Mouse (Mus musculus) R1 (cell line): ENCODE results near the gene Fosl1.

Source experiments
- DNase-seq: peaks from one replicate; pipeline ENCODE4 v3.0.0-alpha.2; 2018; ENCODE audit warnings: low read depth, low spot score

Gene Fosl1

GRCm38 (mm10) chr19:5481398-5481797 lies 34.1 kb downstream of the Fosl1 start:
- no peak for DNase-seq

DNA sequence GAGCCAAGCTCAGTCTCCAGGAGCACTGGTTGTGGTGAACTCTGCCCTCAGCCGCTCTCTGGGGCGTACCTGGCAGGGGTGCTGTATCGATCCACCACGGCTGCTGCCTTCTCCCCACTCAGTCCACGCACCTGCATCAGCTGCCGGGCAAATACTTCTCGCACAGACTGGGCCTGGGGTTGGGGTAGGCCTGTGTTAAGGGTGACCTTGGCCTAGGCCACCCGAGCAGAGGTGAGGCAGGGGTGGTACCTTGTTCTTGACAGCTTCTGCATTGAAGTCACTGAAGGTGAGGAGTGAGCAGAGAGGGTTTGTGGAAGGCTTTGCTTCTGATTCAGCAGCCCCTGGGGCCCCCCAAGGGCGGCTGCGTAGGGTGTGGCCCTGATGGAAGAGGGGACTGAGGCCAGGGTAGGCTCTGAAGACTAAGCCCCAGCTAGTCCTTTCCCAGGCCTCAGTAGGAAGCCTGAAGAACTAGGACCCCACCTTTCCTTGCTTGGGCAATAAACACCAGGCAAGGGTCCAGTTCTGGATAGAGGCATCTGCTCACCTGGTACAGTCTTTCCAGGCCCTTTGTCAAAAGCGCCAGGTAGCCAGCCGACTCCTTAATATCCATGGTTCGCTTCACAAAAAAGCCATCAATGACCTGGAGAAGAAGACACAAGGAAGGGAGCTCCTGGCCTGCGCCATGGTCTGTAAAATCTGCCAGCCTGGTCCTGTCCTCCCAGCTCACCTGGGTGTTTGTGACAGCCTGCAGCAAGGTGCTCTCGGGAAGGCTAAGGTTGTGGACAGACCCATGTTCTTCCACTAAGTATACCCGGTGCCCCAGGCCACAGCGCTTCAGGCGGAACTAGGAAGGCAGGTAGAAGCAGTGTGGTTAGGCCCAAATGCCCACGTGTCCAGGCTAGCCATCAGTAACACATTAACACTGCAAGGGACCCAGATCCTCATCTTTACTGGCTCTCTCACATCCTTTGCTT lies 36.3 kb downstream of the Fosl1 start:
- DNase-seq: no peak

DNA sequence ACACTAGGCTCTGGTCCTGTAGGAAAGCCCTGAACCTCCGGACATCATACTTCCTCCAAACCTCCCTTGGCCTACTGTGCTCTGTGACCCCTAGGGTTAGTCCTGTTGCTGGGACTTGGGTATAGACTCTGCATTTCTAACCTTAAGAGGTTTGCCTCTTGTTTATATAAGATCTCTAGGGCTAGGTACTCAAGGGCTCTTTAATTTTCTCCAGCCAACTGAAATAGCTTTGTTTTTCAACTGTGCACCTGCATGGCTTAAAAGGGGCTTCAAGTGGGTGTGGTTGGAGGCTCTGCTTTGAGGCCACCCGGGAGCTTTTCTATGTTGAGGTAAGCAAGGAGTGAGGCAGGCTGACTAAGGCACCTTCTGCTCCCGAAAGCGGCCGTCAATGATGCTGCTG lies 37.1 kb downstream of the Fosl1 start:
- no peak for DNase-seq

DNA sequence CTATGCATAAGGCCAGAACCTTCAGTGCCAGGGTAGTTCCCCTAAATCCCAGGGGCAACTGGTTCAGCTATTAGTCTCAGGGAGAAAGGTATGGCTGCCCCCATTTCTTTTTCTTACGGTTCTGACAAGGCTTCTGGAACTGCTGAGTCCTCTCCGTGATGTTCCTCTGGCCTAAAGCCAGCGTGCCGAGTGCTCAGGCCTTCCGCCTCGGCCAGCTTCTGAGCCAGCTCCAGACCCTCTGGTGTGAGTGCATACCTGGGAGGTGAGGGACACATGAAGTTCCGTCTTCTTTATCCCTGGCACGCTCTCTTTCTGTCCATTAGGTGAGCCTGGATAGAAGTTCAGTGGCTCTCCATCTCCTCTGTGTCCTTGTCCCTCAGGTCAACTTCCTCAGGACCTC lies 38.0 kb downstream of the Fosl1 start:
- no peak for DNase-seq

GRCm38 (mm10) chr19:5485821-5486220 lies 38.5 kb downstream of the Fosl1 start:
- DNase-seq: no peak

GRCm38 (mm10) chr19:5486286-5486685 lies 38.9 kb downstream of the Fosl1 start:
- no peak for DNase-seq

DNA sequence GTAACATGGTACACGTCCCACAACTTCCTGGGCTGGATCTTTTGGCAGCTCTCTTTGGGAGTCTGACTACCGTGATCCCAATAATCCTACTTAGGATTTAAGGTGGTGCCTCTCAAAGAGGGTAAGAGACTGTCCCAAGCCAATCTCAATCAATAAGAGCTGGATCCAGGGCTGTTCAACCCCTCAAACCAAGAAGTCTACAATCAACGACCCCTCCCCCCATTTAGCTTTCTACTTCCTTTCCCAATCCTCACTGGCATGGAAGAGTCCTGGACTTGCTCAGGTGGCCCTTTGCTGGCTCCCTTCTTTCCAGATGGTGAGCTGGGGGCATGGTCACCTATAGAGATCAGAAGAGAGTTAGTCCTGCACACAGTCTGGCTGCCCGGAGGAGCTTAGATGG lies 39.4 kb downstream of the Fosl1 start:
- DNase-seq: no peak

- DNase-seq: peak; percentile 98
These were observed 40.6 kb downstream of the Fosl1 start, which contains the start of gene Mus81 for GRCm38 (mm10) chr19:5487768-5488550. Gene Mus81, minus strand, starts transcription at chr19:5488402.

- peak; percentile 100 for DNase-seq
These were observed 41.7 kb downstream of the Fosl1 start for GRCm38 (mm10) chr19:5488878-5489571.

- peak; percentile 19 for DNase-seq
These were observed 42.4 kb downstream of the Fosl1 start for GRCm38 (mm10) chr19:5489721-5490120.

GRCm38 (mm10) chr19:5490313-5490897 lies 43.1 kb downstream of the Fosl1 start, which contains the start of gene Cfl1:
Gene Cfl1, plus strand, starts transcription at chr19:5490455.
- peak; percentile 97 for DNase-seq

DNA sequence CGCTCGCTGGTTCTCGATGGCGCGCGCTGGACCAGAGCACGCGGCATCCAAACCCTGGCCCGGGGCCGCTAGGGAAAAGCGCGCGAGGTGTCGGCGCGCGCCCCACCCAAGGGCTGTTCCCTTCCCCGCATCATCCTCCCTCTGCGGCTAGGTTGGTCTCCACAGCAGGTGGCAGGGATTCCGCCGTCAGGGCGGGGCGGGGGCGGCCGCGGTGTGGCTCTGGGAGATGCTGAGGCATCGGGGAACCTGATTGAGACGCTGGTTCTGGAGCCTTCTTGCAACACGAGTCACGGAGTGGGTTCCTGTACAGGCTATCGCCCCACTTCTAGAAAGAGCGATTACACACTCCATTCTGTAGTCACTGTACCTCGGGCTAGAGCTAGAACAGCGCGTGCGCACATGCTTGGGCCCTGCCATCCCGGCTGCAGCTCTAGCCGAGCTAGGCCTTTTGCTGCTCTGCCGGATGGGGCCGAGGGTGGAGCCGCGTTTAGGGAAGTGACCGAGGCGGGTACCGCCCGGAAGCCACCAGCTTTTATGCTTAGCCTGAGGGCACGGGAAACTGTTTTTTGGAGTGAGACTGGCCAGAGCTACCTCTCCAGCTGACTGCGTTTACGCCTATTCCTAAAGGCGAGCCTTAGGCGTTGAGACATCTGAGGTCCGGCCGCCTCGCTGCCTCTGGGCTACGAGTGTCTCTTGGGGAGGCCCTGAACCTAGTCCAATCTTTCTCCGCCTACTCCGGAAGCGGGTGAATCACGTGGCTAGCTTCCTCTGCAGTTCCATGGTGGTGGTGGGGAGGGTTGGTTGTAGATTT lies 43.8 kb downstream of the Fosl1 start:
- peak; percentile 92 for DNase-seq

DNA sequence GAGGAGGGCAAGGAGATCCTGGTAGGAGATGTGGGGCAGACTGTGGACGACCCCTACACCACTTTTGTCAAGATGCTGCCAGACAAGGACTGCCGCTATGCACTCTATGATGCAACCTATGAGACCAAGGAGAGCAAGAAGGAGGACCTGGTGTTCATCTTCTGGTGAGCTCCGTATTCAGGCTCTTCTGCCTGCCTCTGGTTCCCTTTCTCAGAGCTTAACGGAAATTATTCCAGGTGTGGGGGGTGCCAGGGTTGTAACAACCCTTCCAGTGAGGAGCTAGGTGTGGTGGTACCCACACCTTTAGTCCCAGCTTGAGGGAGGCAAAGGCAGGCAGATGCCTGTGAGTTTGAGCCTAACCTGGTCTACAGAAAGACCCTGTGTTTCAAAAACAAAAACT lies 45.3 kb downstream of the Fosl1 start:
- no peak for DNase-seq

- DNase-seq: peak; percentile 66
These were observed 46.0 kb downstream of the Fosl1 start for GRCm38 (mm10) chr19:5493301-5493721.

- DNase-seq: no peak
These were observed 47.0 kb downstream of the Fosl1 start for GRCm38 (mm10) chr19:5494314-5494713.

DNA sequence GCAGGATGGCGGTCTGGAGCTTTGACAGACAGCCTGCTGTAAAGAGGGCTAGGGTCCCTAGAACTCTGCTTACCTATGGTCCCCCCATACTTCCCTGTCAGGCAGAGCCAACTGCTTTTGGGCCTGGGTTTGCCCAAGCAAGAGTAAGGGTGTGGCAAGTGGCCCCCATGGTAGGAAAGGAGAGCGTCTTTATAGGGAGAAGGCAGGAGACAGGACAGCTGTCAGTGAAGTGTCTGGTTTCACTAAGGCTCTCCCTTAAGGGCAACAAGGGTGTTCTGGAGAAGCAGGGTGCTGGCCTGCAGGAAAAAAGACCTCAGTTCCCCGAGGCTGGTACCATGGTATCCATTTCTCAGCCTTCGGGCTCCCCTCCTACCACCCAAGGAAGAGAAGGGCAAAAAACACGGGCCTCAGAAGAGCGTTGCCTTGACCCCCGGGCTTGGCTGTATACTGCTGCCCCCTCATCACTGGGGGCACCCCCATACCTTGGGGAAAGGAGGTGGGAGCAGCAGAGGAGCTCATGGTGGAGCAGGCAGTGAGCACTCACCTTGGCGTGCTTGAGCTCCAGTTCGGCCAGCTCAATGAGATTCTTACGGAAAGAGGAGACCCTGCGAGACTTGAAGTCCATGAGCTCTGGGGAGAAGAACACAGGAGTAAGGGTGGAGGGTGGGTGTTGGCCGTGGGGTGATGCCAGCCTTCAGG lies 48.2 kb downstream of the Fosl1 start:
- peak; percentile 53 for DNase-seq

DNA sequence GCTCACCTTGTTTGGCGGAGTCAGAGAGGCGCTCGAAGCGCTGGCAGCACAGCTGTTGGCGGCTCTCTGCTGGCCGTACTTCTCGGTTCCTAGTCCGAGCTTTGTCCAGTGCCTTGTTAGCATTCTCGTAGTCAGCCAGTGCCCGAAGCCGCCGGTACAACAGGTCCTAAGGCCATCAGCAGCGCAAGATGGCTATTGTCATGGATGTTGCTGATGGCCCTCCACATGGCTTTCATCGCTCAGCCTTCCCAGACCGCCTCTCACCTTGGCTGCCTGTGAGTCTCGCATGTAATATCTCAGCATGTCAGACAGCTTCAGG lies 48.7 kb downstream of the Fosl1 start:
- peak; percentile 54 for DNase-seq

DNA sequence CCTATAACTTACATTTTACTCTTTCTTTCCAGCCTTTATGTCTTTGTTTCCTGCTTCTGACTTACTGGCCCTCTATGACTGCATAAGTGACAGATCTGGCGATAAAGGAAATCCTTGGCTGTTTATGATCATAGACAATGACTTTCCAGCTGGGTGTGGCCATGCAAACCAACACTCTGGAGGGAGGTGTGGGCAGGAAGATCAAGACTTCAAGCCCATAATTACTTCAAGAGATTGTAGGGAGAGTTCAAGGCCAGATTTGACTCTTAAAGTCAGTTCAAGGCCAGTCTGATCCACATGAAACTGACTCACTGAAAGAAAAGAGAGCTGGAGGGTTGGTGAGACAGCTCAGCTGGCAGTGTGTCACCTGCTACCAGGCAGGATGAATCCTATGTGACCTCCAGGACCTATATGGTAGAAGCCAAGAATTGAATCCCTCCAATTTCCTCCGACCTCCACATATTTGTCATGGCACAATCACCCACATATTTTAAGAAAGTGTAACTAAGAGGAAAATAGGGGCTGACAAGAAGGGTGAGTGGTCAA lies 53.1 kb downstream of the Fosl1 start:
- DNase-seq: no peak

DNA sequence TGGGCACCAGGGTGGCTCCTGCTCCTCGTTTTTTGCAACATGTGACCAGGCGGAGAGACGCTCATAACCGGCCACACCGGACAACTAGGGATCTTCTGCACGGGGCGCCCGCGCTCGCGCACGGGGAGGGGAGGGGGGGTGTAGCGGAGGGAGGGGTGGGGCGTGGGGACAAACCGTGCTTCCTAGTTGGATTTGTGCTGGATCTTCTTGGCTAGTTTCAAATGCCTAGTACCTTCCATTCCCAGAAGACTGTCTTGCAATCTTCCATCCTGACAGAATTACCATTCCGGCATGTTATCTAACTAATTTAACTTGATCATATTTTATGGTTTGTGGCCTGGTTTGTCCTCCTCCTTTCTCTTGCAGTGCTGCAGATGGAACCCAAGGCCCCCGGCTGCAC lies 56.3 kb downstream of the Fosl1 start, which contains the start of gene 1700020D05Rik:
TSS of gene 1700020D05Rik (minus strand) at position 101 of the 400 bp plus-strand sequence.
- no peak for DNase-seq
